Mouse (Mus musculus): Measurements from ENCODE around the gene Inpp5a. TPM values are rescaled to one million over a fixed set of nuclear protein-coding genes. Genes with fewer than 3 reads are reported as not detected.
A peak's percentile ranks its signal among the peaks of the same experiment; 100 is the strongest.

The Inpp5a gene
- polyA plus RNA-seq, 1 experiment from 2014 or later, result 28.4 TPM

- 65% methylated on average over 3 of the region's 3 CpGs for WGBS
- H3K27me3 ChIP-seq (ENCODE audit: control insufficient read depth, insufficient read depth, low read length), result peaks cover 56% of the 10 kb centered on the region
- peaks cover 3% of the 10 kb centered on the region for H3K4me1 ChIP-seq (ENCODE audit: control insufficient read depth, insufficient read depth, low read length)
- no peak overlapping the region for H3K4me2 ChIP-seq (ENCODE audit: low read depth)
- H3K36me3 ChIP-seq (ENCODE audit: control insufficient read depth, insufficient read depth, low read length), result no peaks in the 10 kb centered on the region
- ATAC-seq (ENCODE audit: insufficient read depth, low FRiP score, low TSS enrichment) (no peak), DNase-seq (ENCODE audit: low spot score) (no peak)
- H3K9ac ChIP-seq (ENCODE audit: low read length), result no peak overlapping the region
- H3K27ac ChIP-seq (ENCODE audit: low read depth, low read length), result no peak overlapping the region
- H3K9me3 ChIP-seq (ENCODE audit: control insufficient read depth, low read length), result no peaks in the 10 kb centered on the region
- no peak overlapping the region for H3K4me3 ChIP-seq (ENCODE audit: low read depth, low read length)
These were observed 161.3 kb downstream of the Inpp5a start for GRCm38 (mm10) chr7:139550086-139550783.

- Histone ChIP-seq H3K27me3 (ENCODE audit: control insufficient read depth, insufficient read depth, low read length) (peaks cover 47% of the 10 kb centered on the region), H3K4me1 (ENCODE audit: control insufficient read depth, insufficient read depth, low read length) (no peaks in the 10 kb centered on the region), H3K4me2 (ENCODE audit: low read depth) (no peak overlapping the region), H3K9me3 (ENCODE audit: control insufficient read depth, low read length) (no peaks in the 10 kb centered on the region), H3K9ac (ENCODE audit: low read length) (no peak overlapping the region), H3K27ac (ENCODE audit: low read depth, low read length) (no peak overlapping the region), H3K36me3 (ENCODE audit: control insufficient read depth, insufficient read depth, low read length) (no peaks in the 10 kb centered on the region), H3K4me3 (ENCODE audit: low read depth, low read length) (no peak overlapping the region)
- ATAC-seq (ENCODE audit: insufficient read depth, low FRiP score, low TSS enrichment), result no peak
- WGBS, result 72% methylated on average over 2 of the region's 2 CpGs
- no peak for DNase-seq (ENCODE audit: low spot score)
These were observed 162.6 kb downstream of the Inpp5a start for GRCm38 (mm10) chr7:139551519-139551918.

- H3K27me3 ChIP-seq (ENCODE audit: control insufficient read depth, insufficient read depth, low read length), result peaks cover 17% of the 10 kb centered on the region
- no peak for ATAC-seq (ENCODE audit: insufficient read depth, low FRiP score, low TSS enrichment)
- 0 out of 2 replicates have a peak, but pooled peaks cover 4% of the 10 kb centered on the region for H3K4me1 ChIP-seq (ENCODE audit: control insufficient read depth, insufficient read depth, low read length)
- no peaks in the 10 kb centered on the region for H3K9me3 ChIP-seq (ENCODE audit: control insufficient read depth, low read length)
- no peak overlapping the region for H3K4me2 ChIP-seq (ENCODE audit: low read depth)
- no peak for DNase-seq (ENCODE audit: low spot score)
- no peak overlapping the region for H3K27ac ChIP-seq (ENCODE audit: low read depth, low read length)
- no peak overlapping the region for H3K4me3 ChIP-seq (ENCODE audit: low read depth, low read length)
- H3K36me3 ChIP-seq (ENCODE audit: control insufficient read depth, insufficient read depth, low read length), result no peaks in the 10 kb centered on the region
- WGBS, result 43% methylated on average over 5 of the region's 5 CpGs
- H3K9ac ChIP-seq (ENCODE audit: low read length), result no peak overlapping the region
These were observed 167.4 kb downstream of the Inpp5a start for GRCm38 (mm10) chr7:139556331-139556730.

GRCm38 (mm10) chr7:139556746-139557526 is 168.0 kb downstream of the Inpp5a start:
- H3K4me2 ChIP-seq (ENCODE audit: low read depth), result no peak overlapping the region
- H3K9me3 ChIP-seq (ENCODE audit: control insufficient read depth, low read length), result no peaks in the 10 kb centered on the region
- no peak overlapping the region for H3K27ac ChIP-seq (ENCODE audit: low read depth, low read length)
- H3K36me3 ChIP-seq (ENCODE audit: control insufficient read depth, insufficient read depth, low read length), result no peaks in the 10 kb centered on the region
- no peak overlapping the region for H3K4me3 ChIP-seq (ENCODE audit: low read depth, low read length)
- 0 out of 2 replicates have a peak, but pooled peaks cover 4% of the 10 kb centered on the region for H3K4me1 ChIP-seq (ENCODE audit: control insufficient read depth, insufficient read depth, low read length)
- WGBS, result 27% methylated on average over 10 of the region's 10 CpGs
- ATAC-seq (ENCODE audit: insufficient read depth, low FRiP score, low TSS enrichment) (no peak), DNase-seq (ENCODE audit: low spot score) (no peak)
- H3K9ac ChIP-seq (ENCODE audit: low read length), result no peak overlapping the region
- H3K27me3 ChIP-seq (ENCODE audit: control insufficient read depth, insufficient read depth, low read length), result peaks cover 15% of the 10 kb centered on the region

- H3K9ac ChIP-seq (ENCODE audit: low read length), result no peak overlapping the region
- H3K4me1 ChIP-seq (ENCODE audit: control insufficient read depth, insufficient read depth, low read length), result 0 out of 2 replicates have a peak, but pooled peaks cover 4% of the 10 kb centered on the region
- WGBS, result 92% methylated on average over 10 of the region's 10 CpGs
- DNase-seq (ENCODE audit: low spot score) (no peak), ATAC-seq (ENCODE audit: insufficient read depth, low FRiP score, low TSS enrichment) (no peak)
- H3K27ac ChIP-seq (ENCODE audit: low read depth, low read length), result no peak overlapping the region
- no peak overlapping the region for H3K4me3 ChIP-seq (ENCODE audit: low read depth, low read length)
- H3K36me3 ChIP-seq (ENCODE audit: control insufficient read depth, insufficient read depth, low read length), result no peaks in the 10 kb centered on the region
- no peaks in the 10 kb centered on the region for H3K9me3 ChIP-seq (ENCODE audit: control insufficient read depth, low read length)
- no peak overlapping the region for H3K4me2 ChIP-seq (ENCODE audit: low read depth)
- peaks cover 9% of the 10 kb centered on the region for H3K27me3 ChIP-seq (ENCODE audit: control insufficient read depth, insufficient read depth, low read length)
These were observed 170.8 kb downstream of the Inpp5a start for GRCm38 (mm10) chr7:139559659-139560058.

- 0 out of 2 replicates have a peak overlapping the region, but pooled peaks have one; percentile 23 for H3K27ac ChIP-seq (ENCODE audit: low read depth, low read length)
These were observed 174.5 kb downstream of the Inpp5a start for GRCm38 (mm10) chr7:139563425-139563824.

GRCm38 (mm10) chr7:139564161-139564560 is 175.3 kb downstream of the Inpp5a start:
- H3K9me3 ChIP-seq (ENCODE audit: control insufficient read depth, low read length), result no peaks in the 10 kb centered on the region
- H3K9ac ChIP-seq (ENCODE audit: low read length), result no peak overlapping the region
- no peaks in the 10 kb centered on the region for H3K36me3 ChIP-seq (ENCODE audit: control insufficient read depth, insufficient read depth, low read length)
- no peak overlapping the region for H3K4me3 ChIP-seq (ENCODE audit: low read depth, low read length)
- WGBS, result 94% methylated on average over 2 of the region's 2 CpGs
- no peak overlapping the region for H3K4me2 ChIP-seq (ENCODE audit: low read depth)
- DNase-seq (ENCODE audit: low spot score) (no peak), ATAC-seq (ENCODE audit: insufficient read depth, low FRiP score, low TSS enrichment) (no peak)
- H3K27ac ChIP-seq (ENCODE audit: low read depth, low read length), result no peak overlapping the region
- H3K27me3 ChIP-seq (ENCODE audit: control insufficient read depth, insufficient read depth, low read length), result peaks cover 3% of the 10 kb centered on the region; the same call in 1 of the 2 replicates
- no peaks in the 10 kb centered on the region for H3K4me1 ChIP-seq (ENCODE audit: control insufficient read depth, insufficient read depth, low read length)

More at GRCm38 (mm10) chr7:139563425-139563824, 174.5 kb downstream of the Inpp5a start:
- Histone ChIP-seq H3K9me3 (ENCODE audit: control insufficient read depth, low read length) (no peaks in the 10 kb centered on the region), H3K4me2 (ENCODE audit: low read depth) (no peak overlapping the region), H3K4me3 (ENCODE audit: low read depth, low read length) (no peak overlapping the region), H3K4me1 (ENCODE audit: control insufficient read depth, insufficient read depth, low read length) (no peaks in the 10 kb centered on the region), H3K27me3 (ENCODE audit: control insufficient read depth, insufficient read depth, low read length) (peaks cover 7% of the 10 kb centered on the region; the same call in 1 of the 2 replicates), H3K9ac (ENCODE audit: low read length) (no peak overlapping the region), H3K36me3 (ENCODE audit: control insufficient read depth, insufficient read depth, low read length) (no peaks in the 10 kb centered on the region)
- no peak for ATAC-seq (ENCODE audit: insufficient read depth, low FRiP score, low TSS enrichment)
- no peak for DNase-seq (ENCODE audit: low spot score)
- WGBS, result 87% methylated on average over 4 of the region's 4 CpGs

- Histone ChIP-seq H3K4me2 (ENCODE audit: low read depth) (no peak overlapping the region), H3K4me3 (ENCODE audit: low read depth, low read length) (no peak overlapping the region), H3K27ac (ENCODE audit: low read depth, low read length) (no peak overlapping the region), H3K36me3 (ENCODE audit: control insufficient read depth, insufficient read depth, low read length) (no peaks in the 10 kb centered on the region), H3K9ac (ENCODE audit: low read length) (no peak overlapping the region), H3K27me3 (ENCODE audit: control insufficient read depth, insufficient read depth, low read length) (0 out of 2 replicates have a peak, but pooled peaks cover 5% of the 10 kb centered on the region), H3K9me3 (ENCODE audit: control insufficient read depth, low read length) (no peaks in the 10 kb centered on the region), H3K4me1 (ENCODE audit: control insufficient read depth, insufficient read depth, low read length) (no peaks in the 10 kb centered on the region)
- DNase-seq (ENCODE audit: low spot score) (no peak), ATAC-seq (ENCODE audit: insufficient read depth, low FRiP score, low TSS enrichment) (no peak)
- 82% methylated on average over 6 of the region's 6 CpGs for WGBS
These were observed 177.1 kb downstream of the Inpp5a start for GRCm38 (mm10) chr7:139565998-139566397.

All from neural tube, embryonic 11.5 days (tissue).